Mouse (Mus musculus) MN1 (cell line): Measurements from ENCODE around the gene Vsx1.

Source experiments
- DNase-seq: peaks from one replicate; pipeline ENCODE4 v3.0.0-alpha.2; 2016; ENCODE audit warnings: low spot score

The Vsx1 gene

GRCm38 (mm10) chr2:150689223-150689800, at the start of gene Vsx1:
TSS of gene Vsx1 (minus strand) at chr2:150689360.
- no peak for DNase-seq

GRCm38 (mm10) chr2:150737881-150738280, 48.7 kb upstream of the Vsx1 start:
- DNase-seq = no peak

- no peak for DNase-seq
Measured at GRCm38 (mm10) chr2:150735756-150736576, 46.8 kb upstream of the Vsx1 start.

GRCm38 (mm10) chr2:150712167-150712674, 23.1 kb upstream of the Vsx1 start:
- no peak for DNase-seq

- DNase-seq = no peak
Measured at GRCm38 (mm10) chr2:150691481-150692170, 2.5 kb upstream of the Vsx1 start.

- DNase-seq = no peak
Measured at GRCm38 (mm10) chr2:150690216-150690615, 1.1 kb upstream of the Vsx1 start.

GRCm38 (mm10) chr2:150688541-150689186, 496 bp downstream of the Vsx1 start:
- no peak for DNase-seq

GRCm38 (mm10) chr2:150687871-150688540, 1.2 kb downstream of the Vsx1 start:
- no peak for DNase-seq

- DNase-seq = no peak
Measured at GRCm38 (mm10) chr2:150685389-150685788, 3.8 kb downstream of the Vsx1 start.

GRCm38 (mm10) chr2:150684451-150684850, 4.7 kb downstream of the Vsx1 start:
- DNase-seq = no peak

- DNase-seq = no peak
Measured at GRCm38 (mm10) chr2:150681581-150681980, 7.6 kb downstream of the Vsx1 start.

- DNase-seq = peak; percentile 72
Measured at GRCm38 (mm10) chr2:150678392-150678791, 10.8 kb downstream of the Vsx1 start.

GRCm38 (mm10) chr2:150675525-150675924, 13.6 kb downstream of the Vsx1 start:
- no peak for DNase-seq

- peak; percentile 80 for DNase-seq
Measured at GRCm38 (mm10) chr2:150674900-150675299, 14.3 kb downstream of the Vsx1 start.

- DNase-seq = no peak
Measured at GRCm38 (mm10) chr2:150673929-150674328, 15.2 kb downstream of the Vsx1 start.

- DNase-seq = no peak
Measured at GRCm38 (mm10) chr2:150671609-150672290, 17.4 kb downstream of the Vsx1 start.

GRCm38 (mm10) chr2:150670926-150671325, 18.2 kb downstream of the Vsx1 start:
- DNase-seq = no peak

GRCm38 (mm10) chr2:150669454-150670045, 19.6 kb downstream of the Vsx1 start:
- DNase-seq = no peak

GRCm38 (mm10) chr2:150668956-150669355, 20.2 kb downstream of the Vsx1 start:
- no peak for DNase-seq
